Mouse (Mus musculus): Measurements from ENCODE around the gene Aldh3b2. TPM values are rescaled to one million over a fixed set of nuclear protein-coding genes. Genes with fewer than 3 reads are reported as not detected.
A peak's percentile ranks its signal among the peaks of the same experiment; 100 is the strongest.

Gene Aldh3b2
- polyA plus RNA-seq, 2 experiments, result 14.5 to 28.1 TPM

- Histone ChIP-seq H3K9ac (ENCODE audit: low read depth, low read length, severe bottlenecking) (no peak overlapping the region), H3K4me3 (replicated peaks; ENCODE audit: low read length) (no peak overlapping the region), H3K36me3 (ENCODE audit: control insufficient read depth, insufficient read depth, low read length) (no peaks in the 10 kb centered on the region), H3K27me3 (ENCODE audit: control insufficient read depth, insufficient read depth, low read length) (no peaks in the 10 kb centered on the region), H3K4me1 (ENCODE audit: control insufficient read depth, insufficient read depth, low read length) (peaks cover 14% of the 10 kb centered on the region), H3K4me2 (replicated peaks; ENCODE audit: low read depth, low read length, severe bottlenecking) (no peak overlapping the region), H3K9me3 (ENCODE audit: control insufficient read depth, low read length) (no peaks in the 10 kb centered on the region), H3K27ac (replicated peaks; ENCODE audit: low read depth, low read length) (no peak overlapping the region)
- no peak for ATAC-seq (ENCODE audit: low FRiP score, low read depth)
- 71% methylated on average over 6 of the region's 6 CpGs for WGBS
- DNase-seq (ENCODE audit: low spot score), result no peak
- TF ChIP-seq POLR2A (IDR thresholded peaks at IDR 0.05; ENCODE audit: borderline replicate concordance, extremely low read depth, insufficient read depth, insufficient read length), result no peak
These were observed 46.3 kb upstream of the Aldh3b2 start for GRCm38 (mm10) chr19:3925859-3926258.

GRCm38 (mm10) chr19:3926279-3926678 is 45.8 kb upstream of the Aldh3b2 start:
- ATAC-seq (ENCODE audit: low FRiP score, low read depth) (no peak), DNase-seq (ENCODE audit: low spot score) (no peak)
- 0 out of 2 replicates have a peak overlapping the region, but pooled peaks have one; percentile 28 for H3K27ac ChIP-seq (replicated peaks; ENCODE audit: low read depth, low read length)
- WGBS, result 52% methylated on average over 3 of the region's 3 CpGs
- no peak for TF ChIP-seq POLR2A (IDR thresholded peaks at IDR 0.05; ENCODE audit: borderline replicate concordance, extremely low read depth, insufficient read depth, insufficient read length)
- H3K9me3 ChIP-seq (ENCODE audit: control insufficient read depth, low read length), result no peaks in the 10 kb centered on the region
- no peaks in the 10 kb centered on the region for H3K27me3 ChIP-seq (ENCODE audit: control insufficient read depth, insufficient read depth, low read length)
- peaks cover 14% of the 10 kb centered on the region for H3K4me1 ChIP-seq (ENCODE audit: control insufficient read depth, insufficient read depth, low read length)
- H3K36me3 ChIP-seq (ENCODE audit: control insufficient read depth, insufficient read depth, low read length), result no peaks in the 10 kb centered on the region
- H3K9ac ChIP-seq (ENCODE audit: low read depth, low read length, severe bottlenecking), result no peak overlapping the region
- H3K4me3 ChIP-seq (replicated peaks; ENCODE audit: low read length), result no peak overlapping the region
- H3K4me2 ChIP-seq (replicated peaks; ENCODE audit: low read depth, low read length, severe bottlenecking), result no peak overlapping the region

GRCm38 (mm10) chr19:3926685-3927084 is 45.4 kb upstream of the Aldh3b2 start:
- Histone ChIP-seq H3K36me3 (ENCODE audit: control insufficient read depth, insufficient read depth, low read length) (no peaks in the 10 kb centered on the region), H3K27ac (replicated peaks; ENCODE audit: low read depth, low read length) (0 out of 2 replicates have a peak overlapping the region, but pooled peaks have one; percentile 28), H3K4me2 (replicated peaks; ENCODE audit: low read depth, low read length, severe bottlenecking) (no peak overlapping the region), H3K4me1 (ENCODE audit: control insufficient read depth, insufficient read depth, low read length) (peaks cover 14% of the 10 kb centered on the region), H3K27me3 (ENCODE audit: control insufficient read depth, insufficient read depth, low read length) (no peaks in the 10 kb centered on the region), H3K9me3 (ENCODE audit: control insufficient read depth, low read length) (no peaks in the 10 kb centered on the region), H3K9ac (ENCODE audit: low read depth, low read length, severe bottlenecking) (no peak overlapping the region), H3K4me3 (replicated peaks; ENCODE audit: low read length) (no peak overlapping the region)
- WGBS, result 70% methylated on average over 6 of the region's 6 CpGs
- ATAC-seq (ENCODE audit: low FRiP score, low read depth) (no peak), DNase-seq (ENCODE audit: low spot score) (no peak)
- no peak for TF ChIP-seq POLR2A (IDR thresholded peaks at IDR 0.05; ENCODE audit: borderline replicate concordance, extremely low read depth, insufficient read depth, insufficient read length)

- Histone ChIP-seq H3K36me3 (ENCODE audit: control insufficient read depth, insufficient read depth, low read length) (no peaks in the 10 kb centered on the region), H3K4me3 (replicated peaks; ENCODE audit: low read length) (no peak overlapping the region), H3K9me3 (ENCODE audit: control insufficient read depth, low read length) (no peaks in the 10 kb centered on the region), H3K4me2 (replicated peaks; ENCODE audit: low read depth, low read length, severe bottlenecking) (no peak overlapping the region), H3K27me3 (ENCODE audit: control insufficient read depth, insufficient read depth, low read length) (no peaks in the 10 kb centered on the region), H3K27ac (replicated peaks; ENCODE audit: low read depth, low read length) (no peak overlapping the region), H3K9ac (ENCODE audit: low read depth, low read length, severe bottlenecking) (no peak overlapping the region), H3K4me1 (ENCODE audit: control insufficient read depth, insufficient read depth, low read length) (peaks cover 14% of the 10 kb centered on the region)
- 92% methylated on average over 4 of the region's 4 CpGs for WGBS
- no peak for ATAC-seq (ENCODE audit: low FRiP score, low read depth)
- TF ChIP-seq POLR2A (IDR thresholded peaks at IDR 0.05; ENCODE audit: borderline replicate concordance, extremely low read depth, insufficient read depth, insufficient read length), result no peak
- no peak for DNase-seq (ENCODE audit: low spot score)
These were observed 44.1 kb upstream of the Aldh3b2 start for GRCm38 (mm10) chr19:3927989-3928388.

- WGBS, result 65% methylated on average over 4 of the region's 4 CpGs
- Histone ChIP-seq H3K4me2 (replicated peaks; ENCODE audit: low read depth, low read length, severe bottlenecking) (no peak overlapping the region), H3K27me3 (ENCODE audit: control insufficient read depth, insufficient read depth, low read length) (no peaks in the 10 kb centered on the region), H3K36me3 (ENCODE audit: control insufficient read depth, insufficient read depth, low read length) (no peaks in the 10 kb centered on the region), H3K9ac (ENCODE audit: low read depth, low read length, severe bottlenecking) (0 out of 2 replicates have a peak overlapping the region, but pooled peaks have one; percentile 34), H3K27ac (replicated peaks; ENCODE audit: low read depth, low read length) (peak overlapping the region; percentile 77), H3K4me3 (replicated peaks; ENCODE audit: low read length) (no peak overlapping the region), H3K9me3 (ENCODE audit: control insufficient read depth, low read length) (no peaks in the 10 kb centered on the region), H3K4me1 (ENCODE audit: control insufficient read depth, insufficient read depth, low read length) (peaks cover 14% of the 10 kb centered on the region)
- no peak for TF ChIP-seq POLR2A (IDR thresholded peaks at IDR 0.05; ENCODE audit: borderline replicate concordance, extremely low read depth, insufficient read depth, insufficient read length)
- DNase-seq (ENCODE audit: low spot score) (no peak), ATAC-seq (ENCODE audit: low FRiP score, low read depth) (no peak)
These were observed 43.3 kb upstream of the Aldh3b2 start for GRCm38 (mm10) chr19:3928779-3929178.

Data from limb, embryonic 14.5 days (tissue).